Mouse (Mus musculus) testis, postnatal 10 days (tissue): Measurements from ENCODE around the gene Zfp628.

ENCODE experiments used
- DNase-seq: peaks from one replicate; pipeline ENCODE4 v3.0.0; 2021; ENCODE audit warnings: low spot score

Gene Zfp628

DNA sequence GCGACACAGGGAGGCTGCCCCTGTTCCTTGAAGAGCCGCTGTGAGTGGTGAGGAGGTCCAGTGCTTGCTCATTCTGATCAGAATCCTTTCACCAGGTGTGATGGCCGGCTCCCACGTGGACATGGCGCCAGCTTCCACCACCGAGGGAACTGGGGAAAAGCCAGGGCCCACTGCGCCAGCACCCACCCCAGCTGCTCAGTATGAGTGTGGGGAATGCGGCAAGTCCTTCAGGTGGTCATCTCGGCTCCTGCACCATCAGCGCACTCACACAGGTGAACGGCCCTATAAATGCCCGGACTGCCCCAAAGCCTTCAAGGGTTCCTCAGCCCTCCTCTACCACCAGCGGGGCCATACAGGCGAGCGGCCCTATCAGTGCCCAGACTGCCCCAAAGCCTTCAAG is 3.7 kb downstream of the Zfp628 start:
- DNase-seq: no peak

DNA sequence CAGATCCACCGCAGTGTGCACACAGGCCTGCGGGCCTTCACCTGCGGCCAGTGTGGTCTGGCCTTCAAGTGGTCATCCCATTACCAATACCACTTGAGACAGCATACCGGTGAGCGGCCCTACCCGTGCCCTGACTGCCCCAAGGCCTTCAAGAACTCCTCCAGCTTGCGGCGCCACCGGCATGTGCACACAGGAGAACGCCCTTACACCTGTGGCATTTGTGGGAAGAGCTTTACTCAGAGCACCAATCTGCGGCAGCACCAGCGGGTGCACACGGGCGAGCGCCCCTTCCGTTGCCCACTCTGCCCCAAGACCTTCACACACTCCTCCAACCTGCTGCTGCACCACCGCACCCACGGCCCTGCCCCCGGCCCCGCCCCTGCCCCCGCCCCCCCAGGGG is 4.1 kb downstream of the Zfp628 start:
- DNase-seq: no peak

DNA sequence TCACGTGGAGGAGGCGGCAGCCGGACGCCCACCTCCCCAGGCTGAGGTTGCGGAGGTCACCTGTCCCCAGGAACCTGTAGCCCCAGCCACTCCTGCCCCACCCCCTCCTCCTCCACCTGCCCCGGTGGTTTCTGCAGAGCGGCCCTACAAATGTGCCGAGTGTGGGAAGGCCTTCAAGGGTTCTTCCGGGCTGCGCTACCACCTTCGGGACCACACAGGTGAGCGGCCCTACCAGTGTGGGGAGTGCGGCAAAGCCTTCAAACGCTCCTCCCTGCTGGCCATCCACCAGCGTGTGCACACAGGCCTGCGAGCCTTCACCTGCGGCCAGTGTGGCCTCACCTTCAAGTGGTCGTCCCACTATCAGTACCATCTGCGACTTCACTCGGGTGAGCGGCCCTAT is 5.0 kb downstream of the Zfp628 start:
- no peak for DNase-seq

DNA sequence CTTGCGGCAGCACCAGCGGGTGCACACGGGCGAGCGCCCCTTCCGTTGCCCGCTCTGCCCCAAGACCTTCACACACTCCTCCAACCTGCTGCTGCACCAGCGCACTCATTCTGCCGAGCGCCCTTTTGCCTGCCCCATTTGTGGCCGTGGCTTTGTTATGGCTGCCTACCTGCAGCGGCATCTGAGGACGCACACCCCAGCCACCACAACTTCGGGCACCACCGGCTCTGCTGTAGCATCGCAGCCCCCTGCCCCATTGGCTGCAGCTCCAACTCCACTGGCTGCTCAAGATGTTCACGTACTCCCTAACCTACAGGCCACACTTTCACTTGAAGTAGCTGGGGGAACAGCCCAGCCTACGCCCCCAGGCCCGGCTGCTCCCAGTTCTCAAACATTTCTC is 5.5 kb downstream of the Zfp628 start:
- no peak for DNase-seq

DNA sequence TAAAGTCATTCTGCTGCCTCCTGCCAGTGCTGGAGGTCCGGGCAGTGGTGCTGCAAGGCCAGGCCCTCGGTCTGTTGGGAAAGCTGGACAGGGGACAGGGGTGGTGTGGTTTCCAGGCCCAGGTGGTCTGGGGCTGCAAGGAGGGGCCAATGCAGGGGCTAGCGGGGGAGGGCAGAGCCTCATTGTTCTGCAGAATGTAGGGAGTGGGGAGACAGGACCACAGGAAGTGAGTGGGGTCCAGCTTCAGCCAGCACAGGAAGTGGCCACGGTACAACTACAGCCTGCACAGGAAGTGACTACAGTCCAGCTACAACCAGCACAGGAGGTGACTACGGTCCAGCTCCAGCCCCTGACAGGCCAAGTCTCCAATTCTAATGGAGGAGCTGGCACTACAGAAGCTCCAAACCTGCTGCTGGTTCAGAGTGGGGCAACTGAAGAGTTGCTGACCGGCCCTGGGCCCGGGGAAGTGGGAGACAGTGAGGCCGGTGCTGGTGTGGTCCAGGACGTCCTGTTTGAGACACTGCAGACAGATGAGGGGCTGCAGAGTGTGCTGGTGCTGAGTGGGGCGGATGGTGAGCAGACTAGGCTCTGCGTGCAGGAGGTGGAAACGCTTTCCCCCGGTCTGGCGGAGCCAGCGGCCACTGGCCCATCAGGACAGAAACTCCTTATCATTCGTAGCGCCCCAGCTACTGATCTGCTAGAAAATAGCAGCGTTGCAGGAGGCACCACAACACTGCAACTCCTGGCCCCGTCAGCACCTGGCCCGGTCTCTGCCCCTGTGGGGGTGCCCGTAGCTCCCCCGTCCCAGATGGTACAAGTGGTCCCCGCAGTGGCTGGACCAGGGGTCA is 6.2 kb downstream of the Zfp628 start:
- DNase-seq: no peak

DNA sequence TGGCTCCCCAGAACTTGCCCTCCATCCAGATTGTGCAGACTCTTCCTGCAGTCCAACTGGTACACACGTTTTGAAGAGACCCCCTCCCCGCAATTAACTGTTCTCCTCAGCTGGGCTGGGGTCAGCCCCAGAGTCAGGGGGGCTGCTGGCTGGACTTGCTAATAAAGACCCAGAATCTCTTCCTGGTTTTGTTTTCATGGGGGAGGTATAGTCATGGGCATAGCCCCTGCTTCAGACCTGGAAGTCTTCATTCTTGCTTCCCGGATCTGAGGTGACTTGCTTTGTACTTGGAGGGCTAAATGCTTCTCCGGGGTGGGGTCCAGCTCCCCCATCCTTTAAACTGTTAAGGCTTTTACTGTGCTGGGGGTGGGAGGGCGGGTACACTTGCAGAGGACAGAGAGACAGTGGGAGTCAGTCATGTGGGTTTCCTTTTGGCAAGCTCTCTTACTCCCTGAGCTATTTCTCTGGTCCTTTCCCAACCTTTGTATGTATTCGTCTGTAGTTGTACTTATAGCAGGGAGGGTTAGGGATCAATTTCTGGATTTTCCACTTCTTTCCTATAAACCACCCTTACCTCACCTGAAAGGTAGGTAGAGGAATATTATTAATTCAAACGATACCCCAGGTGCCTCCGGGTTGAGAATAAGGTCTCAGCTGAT is 6.9 kb downstream of the Zfp628 start, which contains the start of gene Nat14:
Gene Nat14 (plus strand): TSS at position 205 of the 659 bp plus-strand sequence.
- no peak for DNase-seq

DNA sequence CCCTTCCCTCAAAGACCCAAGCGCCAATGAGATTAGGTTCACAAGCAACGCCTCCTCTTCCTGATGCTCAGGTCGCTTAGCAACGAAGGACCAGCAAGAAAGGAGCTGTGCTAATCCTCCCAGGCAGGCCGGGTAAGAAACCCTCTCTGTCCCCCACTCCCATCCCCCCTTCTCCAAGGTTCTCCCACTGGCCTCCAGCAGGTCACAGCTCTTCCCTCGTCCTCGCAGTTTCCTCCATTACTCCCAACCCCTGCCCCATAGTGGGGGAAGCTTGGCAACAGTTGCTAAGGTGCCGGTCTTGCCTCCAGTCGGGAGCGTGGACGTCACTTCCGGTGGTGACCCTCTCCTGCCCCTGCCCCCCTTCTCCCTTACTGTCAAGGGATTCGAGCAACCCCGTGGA is 7.5 kb downstream of the Zfp628 start:
- peak; percentile 82 for DNase-seq

DNA sequence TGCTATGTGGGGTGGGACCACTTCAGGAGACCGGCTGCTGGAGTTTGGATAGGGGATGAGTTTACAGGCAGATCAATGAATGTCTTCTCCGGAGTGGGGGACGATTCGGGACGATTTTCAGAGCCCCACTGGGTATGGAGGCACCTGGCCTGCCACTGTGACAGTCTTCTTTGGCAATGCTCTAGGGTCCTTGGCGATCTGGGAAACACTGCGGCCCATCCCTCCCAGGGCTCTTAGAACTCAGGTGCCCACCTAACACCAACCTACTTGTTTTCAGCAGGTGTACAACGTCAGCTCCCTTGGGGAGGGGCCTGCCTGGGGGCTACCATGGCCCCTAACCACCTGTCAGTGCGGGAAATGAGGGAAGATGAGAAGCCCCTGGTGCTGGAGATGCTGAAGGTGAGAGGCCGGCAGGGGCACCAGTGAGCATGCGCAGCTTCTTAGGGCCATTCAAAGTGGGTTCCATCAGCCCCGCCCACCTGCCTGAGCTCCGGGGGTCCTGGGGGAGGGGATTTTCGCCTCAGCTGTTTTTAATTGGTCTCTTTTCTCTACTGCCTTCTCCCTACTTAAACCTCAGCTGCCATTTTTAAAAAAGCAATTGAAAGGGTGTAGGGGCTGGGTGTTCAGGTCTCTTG is 8.0 kb downstream of the Zfp628 start:
- DNase-seq: peak; percentile 82

DNA sequence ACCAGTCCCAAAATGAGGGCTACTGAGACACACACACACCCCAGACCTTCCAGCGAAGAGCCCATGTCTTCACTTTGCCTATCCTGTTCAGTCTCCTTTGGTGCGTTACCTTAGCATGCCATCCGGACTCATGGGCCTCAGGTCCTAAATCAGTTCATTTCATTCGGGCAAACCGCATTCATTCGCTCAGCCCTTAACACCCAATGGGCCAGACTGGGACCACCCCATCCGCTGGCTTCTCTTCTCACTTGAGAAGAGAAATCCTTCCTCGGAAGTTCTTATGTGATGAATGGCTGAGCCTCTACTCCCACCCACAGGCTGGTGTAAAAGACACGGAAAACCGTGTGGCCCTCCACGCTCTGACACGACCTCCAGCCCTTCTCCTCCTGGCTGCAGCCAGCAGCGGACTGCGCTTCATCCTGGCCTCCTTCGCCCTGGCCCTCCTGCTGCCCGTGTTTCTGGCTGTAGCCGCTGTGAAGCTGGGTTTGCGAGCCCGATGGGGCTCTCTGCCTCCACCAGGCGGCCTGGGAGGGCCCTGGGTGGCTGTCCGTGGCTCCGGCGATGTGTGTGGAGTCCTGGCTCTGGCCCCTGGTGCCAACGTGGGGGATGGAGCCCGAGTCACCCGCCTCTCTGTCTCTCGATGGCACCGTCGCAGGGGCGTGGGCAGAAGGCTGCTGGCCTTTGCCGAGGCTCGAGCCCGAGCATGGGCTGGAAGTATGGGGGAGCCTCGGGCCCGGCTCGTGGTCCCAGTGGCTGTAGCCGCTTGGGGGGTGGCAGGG is 8.8 kb downstream of the Zfp628 start:
- DNase-seq: peak; percentile 78

DNA sequence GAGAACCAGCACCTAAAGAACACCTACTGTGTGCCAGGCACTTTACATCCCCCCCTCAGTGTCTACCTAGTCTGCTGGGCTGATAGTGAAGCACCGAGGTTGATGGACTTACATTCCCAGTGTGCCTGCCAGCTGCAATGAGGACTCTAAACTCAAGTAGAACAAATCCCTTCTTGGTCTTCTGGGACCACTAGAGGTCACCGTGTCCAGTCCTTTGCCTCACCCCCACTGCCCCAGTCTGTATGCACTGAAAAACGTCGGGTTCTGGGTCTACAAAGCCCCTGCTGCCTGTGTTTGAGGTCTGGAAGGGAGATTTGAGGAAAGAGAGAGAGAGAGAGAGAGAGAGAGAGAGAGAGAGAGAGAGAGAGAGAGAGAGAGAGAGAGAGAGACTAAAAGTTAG is 9.5 kb downstream of the Zfp628 start:
- no peak for DNase-seq

DNA sequence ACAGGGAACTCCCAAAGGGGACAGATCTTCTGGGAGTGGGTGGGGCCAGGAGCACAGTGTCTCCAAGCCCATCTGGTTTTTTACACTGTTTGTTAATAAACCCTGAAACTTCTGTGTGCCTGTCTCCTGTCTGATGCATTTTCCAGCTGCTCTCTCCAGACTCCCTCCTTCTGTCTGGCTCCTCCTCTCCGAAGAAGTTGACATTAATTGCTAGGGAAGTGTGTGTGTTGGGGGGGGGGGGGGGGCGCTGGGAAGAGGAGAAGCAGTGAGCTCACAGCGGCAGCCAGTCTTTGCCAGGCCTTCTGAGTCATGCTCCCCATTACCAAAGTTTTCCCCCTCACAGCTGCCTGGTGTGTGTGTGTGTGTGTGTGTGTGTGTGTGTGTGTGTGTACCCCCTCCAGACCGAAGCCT is 9.9 kb downstream of the Zfp628 start:
- DNase-seq: no peak

DNA sequence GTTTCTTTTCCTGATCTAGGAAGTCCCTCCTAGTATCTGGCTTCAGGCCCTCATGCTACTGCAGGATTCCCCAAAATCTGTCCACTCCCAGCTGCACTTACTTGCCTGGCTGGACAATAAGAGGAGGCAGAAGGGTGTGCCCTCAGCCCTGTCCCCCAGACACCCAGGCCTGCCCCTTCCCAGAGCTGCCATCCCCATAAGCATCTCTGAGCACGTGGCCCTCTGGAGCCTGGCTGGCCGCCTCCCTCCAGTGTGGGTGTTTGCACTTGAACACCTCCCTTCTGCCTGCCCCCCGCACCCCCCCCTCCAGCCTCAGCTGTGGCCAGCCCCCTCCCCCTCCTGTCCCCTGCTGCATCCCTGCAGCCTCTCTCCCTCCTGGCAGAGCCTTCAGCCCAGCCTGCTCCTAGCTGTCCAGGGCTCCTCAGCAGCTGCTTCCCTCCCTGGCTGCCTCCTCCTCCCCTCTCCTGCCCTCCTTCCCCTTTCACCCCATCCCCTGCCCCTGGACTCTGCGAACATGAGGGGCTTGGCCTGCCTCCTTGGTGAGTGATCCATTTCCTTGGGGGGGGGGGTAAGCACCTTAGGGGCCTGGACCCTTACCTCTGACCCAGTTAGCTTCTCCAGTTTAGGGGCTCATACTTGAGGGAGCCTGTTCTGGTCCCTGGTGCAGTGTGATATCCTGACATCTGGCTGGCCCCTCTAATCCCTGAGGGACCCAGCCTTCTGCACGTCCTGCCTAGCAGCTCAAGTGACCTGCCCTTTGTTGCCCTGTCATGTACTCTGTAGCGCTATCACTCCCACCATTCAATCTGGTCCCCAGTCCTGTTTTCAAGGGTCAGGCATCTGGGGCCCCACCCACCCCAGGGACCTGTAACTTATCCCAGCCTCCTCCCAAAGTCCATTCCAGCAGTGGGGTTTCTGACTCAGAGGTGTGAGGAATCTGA is 10.7 kb downstream of the Zfp628 start, which contains the start of gene Ssc5d:
Gene Ssc5d (plus strand): TSS at position 345 of the 941 bp plus-strand sequence.
- peak; percentile 66 for DNase-seq

DNA sequence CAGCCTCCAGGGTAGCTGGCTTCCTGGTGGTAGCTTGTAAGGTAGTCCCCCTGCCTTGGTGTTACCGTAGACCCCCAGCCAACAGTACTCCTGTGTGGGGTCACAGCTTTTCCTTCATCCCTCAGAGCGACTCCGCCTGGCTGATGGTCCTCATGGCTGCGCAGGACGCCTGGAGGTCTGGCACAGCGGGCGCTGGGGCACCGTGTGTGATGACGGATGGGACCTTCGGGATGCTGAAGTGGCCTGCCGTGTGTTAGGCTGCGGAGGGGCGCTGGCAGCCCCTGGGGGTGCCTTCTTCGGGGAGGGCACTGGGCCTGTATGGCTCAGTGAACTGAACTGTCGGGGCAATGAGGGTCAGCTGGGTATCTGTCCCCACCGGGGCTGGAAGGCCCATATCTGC is 11.8 kb downstream of the Zfp628 start:
- no peak for DNase-seq

DNA sequence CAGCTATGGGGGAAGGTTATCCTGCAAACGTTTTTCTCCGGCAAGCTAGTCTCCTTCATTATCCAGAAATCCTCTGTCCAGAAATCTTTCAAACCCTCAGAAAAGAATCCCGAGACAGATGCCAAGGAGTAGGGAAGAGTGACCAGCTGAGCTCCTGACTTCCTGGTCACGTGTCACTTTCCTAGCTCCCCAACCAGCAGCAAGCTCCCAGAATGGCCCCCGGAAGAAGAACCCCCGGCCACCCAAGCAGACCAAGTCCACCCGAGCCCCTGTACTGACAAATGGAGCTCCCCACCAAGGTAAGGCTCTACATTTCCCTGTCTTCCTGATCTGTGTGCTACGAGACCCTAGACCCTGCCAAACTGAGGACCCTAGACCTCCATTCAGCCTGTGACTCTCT is 12.7 kb downstream of the Zfp628 start:
- no peak for DNase-seq

DNA sequence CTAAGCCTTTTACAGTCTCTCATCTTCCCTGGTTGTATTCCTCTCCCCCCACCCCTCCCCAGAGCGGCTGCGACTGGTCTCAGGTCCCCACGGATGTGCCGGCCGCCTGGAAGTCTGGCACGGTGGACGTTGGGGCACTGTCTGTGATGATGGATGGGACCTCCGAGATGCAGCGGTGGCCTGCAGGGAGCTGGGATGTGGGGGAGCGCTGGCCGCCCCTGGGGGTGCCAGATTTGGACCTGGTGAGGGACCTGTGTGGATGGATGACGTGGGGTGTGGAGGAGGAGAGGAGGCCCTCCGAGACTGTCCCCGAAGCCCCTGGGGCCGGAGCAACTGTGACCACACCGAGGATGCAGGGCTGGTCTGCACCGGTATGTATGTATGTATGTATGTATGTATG is 13.3 kb downstream of the Zfp628 start:
- DNase-seq: no peak

DNA sequence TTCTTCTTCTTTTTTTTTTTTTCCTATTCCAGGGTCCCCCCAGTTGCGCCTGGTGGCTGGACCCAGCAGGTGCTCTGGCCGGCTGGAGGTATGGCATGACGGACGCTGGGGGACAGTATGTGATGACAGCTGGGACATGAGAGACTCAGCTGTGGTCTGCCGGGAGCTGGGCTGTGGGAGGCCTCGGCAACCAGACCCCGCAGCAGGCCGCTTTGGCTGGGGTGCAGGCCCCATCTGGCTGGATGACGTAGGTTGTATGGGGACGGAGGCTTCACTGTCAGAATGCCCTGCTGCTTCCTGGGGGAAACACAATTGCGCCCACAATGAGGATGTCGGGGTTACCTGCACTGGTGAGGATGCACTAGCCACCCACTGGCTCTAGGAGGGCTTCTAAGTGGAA is 18.1 kb downstream of the Zfp628 start:
- no peak for DNase-seq

DNA sequence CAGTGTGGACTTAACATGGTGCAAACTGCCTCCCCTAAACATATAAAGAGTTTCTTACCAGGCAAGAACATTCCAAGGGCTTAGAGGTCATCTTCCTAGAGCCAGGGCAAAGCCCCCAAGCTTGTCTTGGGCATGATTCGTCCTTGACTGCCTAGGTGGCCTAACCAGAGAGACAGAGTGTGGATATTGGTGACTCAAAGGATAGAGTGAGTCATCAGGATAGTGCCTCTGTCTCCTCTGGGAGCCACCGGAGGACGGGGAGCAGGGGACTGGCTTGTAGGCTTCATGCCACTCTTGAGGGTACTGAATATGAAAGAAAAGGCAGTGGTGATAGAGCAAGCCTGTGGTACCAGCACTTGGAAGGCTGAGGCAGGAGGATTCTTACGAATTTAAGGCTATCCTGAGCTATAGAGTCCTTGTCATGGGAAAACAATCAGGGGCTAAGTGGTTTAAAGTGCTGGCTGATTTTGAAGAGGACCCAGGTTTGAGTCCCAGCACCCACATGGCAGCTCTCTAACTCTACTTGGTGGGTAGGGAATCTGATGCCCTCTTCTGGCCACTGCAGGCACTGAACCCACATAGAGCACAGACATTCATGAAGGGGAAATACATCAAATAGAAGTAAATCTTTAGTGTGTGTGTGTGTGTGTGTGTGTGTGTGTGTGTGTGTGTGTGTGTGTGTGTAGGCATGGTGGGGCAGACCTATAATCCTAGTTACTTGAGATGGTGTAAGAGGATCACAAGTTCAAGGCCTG is 19.3 kb downstream of the Zfp628 start:
- no peak for DNase-seq

DNA sequence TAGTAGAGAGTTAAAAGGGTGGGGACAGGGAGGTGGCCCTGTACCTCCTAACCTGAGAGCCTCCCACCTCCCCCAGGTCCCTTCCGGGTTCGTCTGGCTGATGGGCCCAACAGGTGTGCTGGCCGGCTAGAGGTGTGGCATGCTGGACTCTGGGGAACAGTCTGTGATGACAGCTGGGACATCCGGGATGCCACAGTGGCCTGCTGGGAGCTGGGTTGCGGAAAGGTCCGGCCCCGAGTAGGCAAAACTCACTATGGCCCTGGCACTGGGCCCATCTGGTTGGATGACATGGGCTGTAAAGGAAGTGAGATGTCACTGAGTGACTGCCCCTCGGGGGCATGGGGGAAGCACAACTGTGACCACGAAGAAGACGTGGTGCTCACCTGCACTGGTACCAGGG is 21.8 kb downstream of the Zfp628 start:
- no peak for DNase-seq

DNA sequence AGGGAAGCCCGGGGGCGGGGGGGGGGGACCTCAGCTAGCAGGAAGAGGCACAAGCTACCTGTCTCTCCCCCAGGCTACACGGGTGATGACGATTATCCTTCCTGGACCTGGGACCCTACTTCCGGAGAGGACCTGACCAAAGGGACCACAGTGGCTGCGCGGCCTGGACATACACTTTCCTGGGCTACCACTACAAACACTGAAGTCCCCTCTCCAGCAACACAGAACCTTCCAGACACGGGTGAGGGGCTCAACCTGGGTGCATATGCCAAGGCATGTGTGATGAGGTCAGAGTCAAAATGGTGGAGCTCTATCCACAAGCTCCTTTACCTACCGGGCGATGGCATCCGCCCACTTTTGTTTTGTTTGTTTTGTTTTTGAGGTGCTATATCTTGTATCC is 22.4 kb downstream of the Zfp628 start:
- DNase-seq: no peak

DNA sequence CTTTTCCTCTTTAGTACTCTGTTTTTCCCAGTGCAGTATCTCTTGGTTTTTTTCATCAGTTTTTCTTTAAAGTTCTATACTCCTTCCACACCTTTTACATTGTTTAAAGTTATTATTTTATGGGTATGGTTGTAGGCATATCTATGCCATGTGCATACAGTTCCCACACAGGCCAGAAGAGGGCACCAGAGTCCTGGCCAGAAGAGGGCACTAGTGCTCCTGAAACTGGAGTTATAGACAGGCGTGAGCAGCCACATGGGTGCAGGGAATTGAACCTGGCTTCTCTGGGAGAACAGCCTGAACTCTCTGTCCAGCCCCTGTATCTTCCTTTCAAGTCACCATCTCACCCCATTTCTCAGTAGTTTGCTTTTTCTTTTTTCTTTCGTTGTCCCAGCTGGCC is 23.4 kb downstream of the Zfp628 start:
- peak; percentile 85 for DNase-seq
